Mouse (Mus musculus) ovary, postnatal 10 days (tissue): ENCODE data around the gene Trim2.

Experiments used
- DNase-seq: peaks from one replicate; pipeline ENCODE4 v3.0.0; 2022; ENCODE audit warnings: low spot score

The Trim2 gene

GRCm38 (mm10) chr3:84219720-84220273 is 86.9 kb downstream of the Trim2 start:
- no peak for DNase-seq

- no peak for DNase-seq
These were observed 87.4 kb downstream of the Trim2 start for GRCm38 (mm10) chr3:84219166-84219710.

GRCm38 (mm10) chr3:84218498-84218897 is 88.2 kb downstream of the Trim2 start:
- DNase-seq, result no peak

GRCm38 (mm10) chr3:84217961-84218351 is 88.7 kb downstream of the Trim2 start:
- no peak for DNase-seq

GRCm38 (mm10) chr3:84217118-84217960 is 89.3 kb downstream of the Trim2 start:
- DNase-seq, result no peak

GRCm38 (mm10) chr3:84215743-84216360 is 90.8 kb downstream of the Trim2 start:
- DNase-seq, result no peak

- DNase-seq, result no peak
These were observed 91.4 kb downstream of the Trim2 start for GRCm38 (mm10) chr3:84215253-84215652.

GRCm38 (mm10) chr3:84214501-84214900 is 92.2 kb downstream of the Trim2 start:
- no peak for DNase-seq

GRCm38 (mm10) chr3:84211340-84211875 is 95.3 kb downstream of the Trim2 start:
- DNase-seq, result no peak

- DNase-seq, result no peak
These were observed 97.7 kb downstream of the Trim2 start for GRCm38 (mm10) chr3:84208917-84209513.

GRCm38 (mm10) chr3:84208475-84208874 is 98.2 kb downstream of the Trim2 start:
- DNase-seq, result no peak

- DNase-seq, result no peak
These were observed 99.3 kb downstream of the Trim2 start for GRCm38 (mm10) chr3:84207366-84207765.

- no peak for DNase-seq
These were observed 100.6 kb downstream of the Trim2 start for GRCm38 (mm10) chr3:84206106-84206505.

GRCm38 (mm10) chr3:84205650-84206049 is 101.0 kb downstream of the Trim2 start:
- no peak for DNase-seq

GRCm38 (mm10) chr3:84204640-84205039 is 102.0 kb downstream of the Trim2 start:
- DNase-seq, result no peak

- DNase-seq, result no peak
These were observed 105.9 kb downstream of the Trim2 start for GRCm38 (mm10) chr3:84200559-84201420.

GRCm38 (mm10) chr3:84199516-84199915 is 107.2 kb downstream of the Trim2 start:
- DNase-seq, result no peak

GRCm38 (mm10) chr3:84198229-84198628 is 108.4 kb downstream of the Trim2 start:
- DNase-seq, result no peak

GRCm38 (mm10) chr3:84193881-84194280 is 112.8 kb downstream of the Trim2 start:
- DNase-seq, result no peak

- no peak for DNase-seq
These were observed 115.4 kb downstream of the Trim2 start for GRCm38 (mm10) chr3:84191141-84191881.
